Mouse (Mus musculus) neural tube, embryonic 11.5 days (tissue): ENCODE measurements around the gene Ncdn. TPM values are rescaled to one million over a fixed set of nuclear protein-coding genes. Genes with fewer than 3 reads are reported as not detected.

Experiments
- ATAC-seq: fragments of 200-750 bp; cut with Nextera tagmentation; 2 replicates; pipeline ENCODE4 v1.8.0; 2017; ENCODE audit warnings: moderate number of reproducible peaks, mild to moderate bottlenecking, moderate TSS enrichment, moderate library complexity; ENCODE audit not compliant: insufficient read depth, low FRiP score, low TSS enrichment
- DNase-seq: peaks from one replicate; pipeline ENCODE4 v3.0.0-alpha.2; 2015; ENCODE audit warnings: low spot score
- H3K27ac ChIP-seq: fragments of 300-500 bp; sonication (generic); 2 replicates; pipeline ENCODE4 v1.5.1; 2014; ENCODE audit warnings: low read depth, mild to moderate bottlenecking, low read length
- H3K27me3 ChIP-seq: fragments of 300-500 bp; sonication (generic); 2 replicates; pipeline ENCODE4 v1.6.1; 2014; ENCODE audit warnings: mild to moderate bottlenecking, low read length, mixed read lengths; ENCODE audit not compliant: control insufficient read depth, insufficient read depth
- H3K36me3 ChIP-seq: fragments of 300-500 bp; sonication (generic); 2 replicates; pipeline ENCODE4 v1.6.1; 2014; ENCODE audit warnings: mild to moderate bottlenecking, low read length, moderate library complexity, mixed read lengths; ENCODE audit not compliant: control insufficient read depth, insufficient read depth
- H3K4me1 ChIP-seq: fragments of 300-500 bp; sonication (generic); 2 replicates; pipeline ENCODE4 v1.6.1; 2014; ENCODE audit warnings: low read length, mixed read lengths; ENCODE audit not compliant: control insufficient read depth, insufficient read depth
- H3K4me2 ChIP-seq: fragments of 300-500 bp; sonication (generic); 2 replicates; pipeline ENCODE4 v1.6.1; 2014; ENCODE audit warnings: low read depth, mild to moderate bottlenecking, moderate library complexity
- H3K4me3 ChIP-seq: fragments of 300-500 bp; sonication (generic); 2 replicates; pipeline ENCODE4 v1.5.1; 2014; ENCODE audit warnings: low read depth, low read length
- H3K9ac ChIP-seq: fragments of 300-500 bp; sonication (generic); 2 replicates; pipeline ENCODE4 v1.6.1; 2014; ENCODE audit warnings: mild to moderate bottlenecking, low read length
- H3K9me3 ChIP-seq: fragments of 300-500 bp; sonication (generic); 2 replicates; pipeline ENCODE4 v1.6.1; 2016; ENCODE audit warnings: low read length; ENCODE audit not compliant: control insufficient read depth
- WGBS: fragments of 180-500 bp; shearing (Covaris S2); extraction: QIAGEN DNeasy Blood & Tissue Kit; methylation state at CpG from one replicate; pipeline ENCODE4 v1.1.7; 2014; 5-methylcytosine and 5-hydroxymethylcytosine counted together
- polyA plus RNA-seq: library from polyadenylated mRNA; unstranded; fragments of >200 nt; fragmentation: Nextera tagmentation; extraction: Ambion mirVana; gene quantifications from 2 replicates; pipeline ENCODE4 v1.2.1, GENCODE M21; 2014

Ncdn gene
- polyA plus RNA-seq, 1 experiment from 2014 or later = 41.9 TPM

GRCm38 (mm10) chr4:126739966-126740676, 13.1 kb downstream of the Ncdn start:
- H3K27me3 ChIP-seq = peaks cover 42% of the 10 kb centered on the region
- H3K36me3 ChIP-seq = peaks cover 4% of the 10 kb centered on the region
- H3K9me3 ChIP-seq = no peaks in the 10 kb centered on the region
- H3K9ac ChIP-seq = no peak overlapping the region
- H3K4me2 ChIP-seq = no peak overlapping the region
- DNase-seq (peak; percentile 41), ATAC-seq (no peak)
- WGBS = 17% methylated on average over 10 of the region's 10 CpGs
- no peak overlapping the region for H3K27ac ChIP-seq
- peaks cover 4% of the 10 kb centered on the region; the same call in 1 of the 2 replicates for H3K4me1 ChIP-seq
- no peak overlapping the region for H3K4me3 ChIP-seq

GRCm38 (mm10) chr4:126736001-126736414, 17.2 kb downstream of the Ncdn start, which contains the start of gene Tfap2e:
Tfap2e (minus strand) TSS chr4:126736240.
- Histone ChIP-seq H3K27ac (no peak within 1 kb of the TSS), H3K27me3 (peaks cover 81% of the 10 kb centered on the region), H3K9ac (0 out of 2 replicates have a peak within 1 kb of the TSS, but pooled peaks have one; percentile 14), H3K4me3 (peak within 1 kb of the TSS; percentile 20), H3K36me3 (no peaks in the 10 kb centered on the region), H3K4me1 (no peaks in the 10 kb centered on the region; the same call in 1 of the 2 replicates), H3K4me2 (peak within 1 kb of the TSS; percentile 31; the same call in 1 of the 2 replicates), H3K9me3 (no peaks in the 10 kb centered on the region)
- peak; percentile 23; the same call in 1 of the 2 replicates for ATAC-seq
- peak; percentile 71 for DNase-seq
- WGBS = 3% methylated on average over 27 of the region's 32 CpGs

DNA sequence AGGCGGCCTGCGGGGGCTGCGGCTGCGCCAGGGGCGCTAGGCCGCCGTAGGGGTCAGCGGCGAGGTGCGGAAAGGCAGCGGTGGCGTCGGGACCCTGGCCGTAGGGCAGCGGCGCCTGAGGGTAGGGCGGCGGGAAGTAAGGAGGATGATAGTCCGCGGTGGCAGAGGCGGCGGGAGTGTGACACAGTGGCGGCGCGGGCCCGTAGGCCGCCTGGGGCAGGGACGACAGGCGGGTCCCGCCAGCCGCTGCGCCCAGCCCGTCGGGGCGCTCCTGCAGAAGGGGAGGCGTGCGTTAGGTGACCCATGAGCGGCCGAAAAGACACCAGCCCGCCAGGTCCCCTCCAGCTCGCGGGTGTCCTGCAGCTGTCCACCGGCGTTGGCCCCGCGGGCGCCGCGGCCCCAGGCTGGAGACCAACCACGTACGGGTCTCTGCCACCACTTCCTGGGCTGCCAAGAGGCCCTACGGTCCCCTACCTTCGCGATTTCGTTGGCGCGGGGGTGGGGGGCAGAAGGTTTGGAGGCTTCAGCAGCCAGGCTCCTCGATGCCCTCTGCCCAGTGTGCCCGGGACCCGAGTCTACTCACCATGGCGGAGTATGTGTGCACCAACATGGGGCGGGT, 17.7 kb downstream of the Ncdn start:
- ATAC-seq = 0 out of 2 replicates have a peak, but pooled peaks have one; percentile 9
- H3K4me3 ChIP-seq = peak overlapping the region; percentile 20
- peak overlapping the region; percentile 31; the same call in 1 of the 2 replicates for H3K4me2 ChIP-seq
- no peak overlapping the region for H3K27ac ChIP-seq
- 0 out of 2 replicates have a peak overlapping the region, but pooled peaks have one; percentile 14 for H3K9ac ChIP-seq
- H3K4me1 ChIP-seq = no peaks in the 10 kb centered on the region; the same call in 1 of the 2 replicates
- peaks cover 86% of the 10 kb centered on the region for H3K27me3 ChIP-seq
- no peaks in the 10 kb centered on the region for H3K9me3 ChIP-seq
- 1% methylated on average over 55 of the region's 62 CpGs for WGBS
- DNase-seq = no peak
- no peaks in the 10 kb centered on the region for H3K36me3 ChIP-seq

- DNase-seq (peak; percentile 29), ATAC-seq (no peak)
- Histone ChIP-seq H3K9ac (0 out of 2 replicates have a peak overlapping the region, but pooled peaks have one; percentile 14), H3K9me3 (no peaks in the 10 kb centered on the region), H3K27me3 (peaks cover 87% of the 10 kb centered on the region), H3K36me3 (no peaks in the 10 kb centered on the region), H3K4me3 (peak overlapping the region; percentile 20), H3K4me1 (no peaks in the 10 kb centered on the region; the same call in 1 of the 2 replicates), H3K4me2 (peak overlapping the region; percentile 31; the same call in 1 of the 2 replicates), H3K27ac (no peak overlapping the region)
- WGBS = 2% methylated on average over 47 of the region's 51 CpGs
These were observed 18.4 kb downstream of the Ncdn start for GRCm38 (mm10) chr4:126734700-126735381.

- ATAC-seq = no peak
- WGBS = 1% methylated on average over 16 of the region's 16 CpGs
- Histone ChIP-seq H3K4me3 (no peak overlapping the region), H3K36me3 (no peaks in the 10 kb centered on the region), H3K27ac (no peak overlapping the region), H3K4me1 (no peaks in the 10 kb centered on the region; the same call in 1 of the 2 replicates), H3K9ac (no peak overlapping the region), H3K4me2 (no peak overlapping the region), H3K27me3 (peaks cover 87% of the 10 kb centered on the region), H3K9me3 (no peaks in the 10 kb centered on the region)
- DNase-seq = no peak
These were observed 19.1 kb downstream of the Ncdn start for GRCm38 (mm10) chr4:126734001-126734603.

DNA sequence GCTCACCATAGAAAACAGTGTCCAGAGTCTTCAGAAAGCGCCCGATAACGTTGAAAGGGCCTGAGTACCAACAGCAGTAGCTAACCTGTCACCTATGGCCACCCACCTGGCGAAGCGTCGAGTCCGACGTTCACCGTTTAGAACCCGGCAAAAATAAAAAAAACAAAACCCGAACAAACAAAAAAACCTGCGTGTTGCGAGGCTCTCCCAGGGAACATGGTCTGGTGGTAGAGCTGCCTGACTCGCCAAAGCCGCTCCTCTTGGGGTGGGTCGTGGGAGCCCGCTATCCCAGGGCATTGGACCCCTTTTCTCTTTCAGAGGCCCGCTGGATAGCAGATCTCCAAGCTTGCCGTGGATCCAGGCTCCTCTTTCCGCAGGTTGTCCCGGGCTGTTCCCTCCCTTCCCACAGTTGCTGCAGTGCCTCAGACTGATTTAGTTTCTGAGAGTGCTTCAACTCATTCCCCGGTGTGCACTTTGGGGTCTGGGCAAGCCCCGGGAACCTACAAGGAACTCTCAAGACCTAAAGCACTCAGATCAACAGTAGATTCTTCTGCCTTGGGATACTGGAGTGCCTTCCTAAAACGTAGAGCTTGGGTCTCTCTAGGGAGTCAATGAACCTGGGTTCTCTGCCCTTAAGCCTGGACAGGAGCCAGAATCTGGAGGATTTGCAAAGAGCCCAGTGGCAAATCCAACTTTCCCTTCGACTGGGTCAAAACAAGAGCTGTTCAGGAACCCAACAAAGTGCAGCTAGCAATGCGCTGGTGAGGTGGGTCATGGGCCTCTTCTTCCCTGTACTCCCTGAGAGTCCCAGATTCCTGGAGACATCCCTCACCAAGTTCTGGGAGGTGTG, 20.5 kb downstream of the Ncdn start:
- Histone ChIP-seq H3K36me3 (no peaks in the 10 kb centered on the region), H3K27ac (no peak overlapping the region), H3K4me3 (no peak overlapping the region), H3K9ac (no peak overlapping the region), H3K27me3 (peaks cover 76% of the 10 kb centered on the region), H3K4me1 (no peaks in the 10 kb centered on the region; the same call in 1 of the 2 replicates), H3K9me3 (no peaks in the 10 kb centered on the region), H3K4me2 (no peak overlapping the region)
- 5% methylated on average over 26 of the region's 26 CpGs for WGBS
- no peak for DNase-seq
- no peak for ATAC-seq

DNA sequence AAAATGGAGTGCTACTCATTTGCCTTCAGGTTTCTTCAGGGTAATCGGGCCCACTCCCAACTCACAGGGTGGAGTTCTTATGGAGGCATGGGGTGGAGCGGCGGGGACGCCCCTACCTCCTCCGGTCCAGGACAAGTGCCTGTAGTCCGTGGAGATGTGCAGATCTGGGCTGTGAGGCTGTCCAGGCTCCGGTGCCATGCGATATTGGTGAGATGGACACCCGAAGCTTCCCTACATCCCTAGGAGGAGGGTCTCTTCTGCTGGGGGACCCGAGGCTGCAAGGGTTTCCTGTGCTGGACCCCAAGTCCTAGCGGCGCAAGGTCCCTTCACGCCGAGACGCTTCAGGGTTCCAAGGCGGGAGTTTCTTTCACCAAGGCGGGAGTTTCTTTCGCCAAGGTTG, 21.1 kb downstream of the Ncdn start:
- H3K36me3 ChIP-seq = no peaks in the 10 kb centered on the region
- H3K9ac ChIP-seq = no peak overlapping the region
- 2% methylated on average over 18 of the region's 18 CpGs for WGBS
- H3K4me1 ChIP-seq = no peaks in the 10 kb centered on the region; the same call in 1 of the 2 replicates
- H3K27me3 ChIP-seq = peaks cover 69% of the 10 kb centered on the region
- H3K27ac ChIP-seq = no peak overlapping the region
- no peak overlapping the region for H3K4me2 ChIP-seq
- no peaks in the 10 kb centered on the region for H3K9me3 ChIP-seq
- DNase-seq (peak; percentile 32), ATAC-seq (no peak)
- H3K4me3 ChIP-seq = no peak overlapping the region
